Mouse (Mus musculus): Measurements from ENCODE around the gene Smad1.

DNA sequence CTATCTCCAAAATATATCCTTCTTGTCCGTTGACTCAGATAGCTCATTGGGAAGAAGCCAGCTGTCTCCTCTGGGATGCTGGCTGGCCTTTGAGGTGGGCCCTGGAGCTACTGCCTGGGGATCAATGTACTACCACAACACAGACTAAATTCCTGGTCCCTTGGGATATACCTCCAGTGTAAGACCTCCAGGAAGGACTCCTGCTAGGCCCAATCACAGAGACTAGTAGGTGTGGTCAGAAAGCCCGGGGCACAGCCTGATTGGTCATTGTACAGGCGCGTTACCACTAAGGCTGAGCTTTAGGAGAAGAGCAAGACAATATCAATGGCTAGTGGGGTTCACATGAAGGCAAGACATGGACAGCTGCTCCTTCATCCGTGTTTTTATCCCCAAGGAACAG lies 93.4 kb downstream of the Smad1 start:
- no peak for TF ChIP-seq POLR2A (IDR thresholded peaks at IDR 0.05; ENCODE audit: borderline replicate concordance, extremely low read depth, insufficient read depth, insufficient read length, poor library complexity, severe bottlenecking)
- no peak for TF ChIP-seq CTCF (IDR thresholded peaks at IDR 0.05; ENCODE audit: borderline replicate concordance, extremely low read depth, insufficient read depth, insufficient read length)
